Mouse (Mus musculus) right cerebral cortex, postnatal 36 days (tissue): ENCODE data around the gene Pknox2.
A peak's percentile ranks its signal among the peaks of the same experiment; 100 is the strongest.

Source experiments
- DNase-seq, 2 experiments: peaks; one replicate each; pipeline ENCODE4 v3.0.0; 2022; ENCODE audit warnings: low spot score in 2 of 2, mixed read lengths in 1 of 2

Gene Pknox2

DNA sequence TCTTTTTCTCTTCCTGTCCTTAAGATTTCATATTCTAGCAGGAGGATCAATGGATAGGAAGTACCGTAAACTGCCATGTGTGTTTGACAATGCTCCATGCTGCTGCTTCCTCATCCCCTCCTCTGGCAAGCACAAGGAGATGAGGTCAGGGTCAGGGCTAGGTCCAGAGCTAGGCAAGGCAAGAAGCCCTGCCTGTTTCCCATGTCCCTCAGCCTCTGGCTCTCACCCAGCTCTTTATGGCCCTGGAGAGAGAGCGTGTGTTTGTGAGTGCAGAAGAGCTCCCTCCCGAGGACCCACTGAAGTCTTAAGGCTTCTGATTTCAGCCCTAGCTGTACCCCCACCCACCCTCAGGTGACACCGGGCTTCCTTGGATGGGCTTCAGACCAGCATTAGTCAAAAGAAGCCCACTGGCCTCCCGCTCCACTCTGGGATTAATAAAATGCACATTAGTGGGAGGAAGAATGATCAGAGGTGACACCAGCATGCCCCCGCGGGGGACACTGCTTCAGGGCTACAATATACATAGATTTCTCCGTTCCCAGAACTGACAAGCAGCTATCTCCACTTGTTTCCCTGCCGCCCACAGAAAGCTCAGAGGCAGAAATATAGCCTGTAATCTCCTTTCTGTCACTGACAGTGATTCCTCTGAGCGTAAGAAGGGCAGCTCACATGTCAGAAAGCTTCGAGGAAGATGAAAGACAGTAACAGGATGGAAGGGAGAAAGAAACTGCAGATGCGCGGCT lies 156.4 kb downstream of the Pknox2 start:
- DNase-seq: no peak

DNA sequence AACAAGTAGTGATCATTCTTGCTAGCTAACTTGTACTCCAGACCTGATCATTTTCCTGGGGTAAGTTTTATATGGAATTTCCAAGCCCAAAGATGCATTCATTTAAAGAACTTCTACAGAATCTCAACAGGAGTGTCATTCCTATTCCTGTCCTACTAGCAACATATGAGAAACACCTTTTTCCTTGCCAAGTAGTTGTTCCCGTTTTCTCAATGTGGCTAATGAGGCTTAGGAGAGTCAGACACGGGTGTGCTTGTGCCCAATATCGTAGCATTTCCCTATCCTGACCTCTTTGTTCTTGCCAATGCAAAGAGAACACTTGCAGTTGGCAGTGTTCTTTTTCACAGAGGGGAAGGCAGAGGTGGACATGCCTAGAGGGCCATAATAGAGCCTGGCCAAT lies 157.2 kb downstream of the Pknox2 start:
- no peak for DNase-seq

DNA sequence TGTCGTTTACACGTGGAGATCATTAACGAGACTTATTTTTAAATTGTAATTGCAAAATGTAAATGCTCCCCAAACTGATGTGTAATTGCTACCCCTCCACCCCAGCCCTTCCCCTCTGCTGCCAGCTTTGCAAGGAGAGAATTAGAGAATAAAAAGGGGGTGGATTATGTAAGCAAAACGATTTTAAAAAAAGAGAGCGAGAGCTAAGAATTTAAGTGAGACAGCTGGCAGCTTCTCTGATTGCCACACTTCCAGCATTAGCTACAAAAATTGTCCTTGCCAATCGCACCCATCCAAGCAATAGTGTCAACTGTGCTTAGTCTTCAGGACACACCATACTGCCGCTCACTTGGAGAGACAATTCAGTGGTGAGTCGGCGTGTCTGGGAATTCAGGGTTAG lies 162.0 kb downstream of the Pknox2 start:
- peak in 1 of 2 experiments; percentile 80 for DNase-seq

DNA sequence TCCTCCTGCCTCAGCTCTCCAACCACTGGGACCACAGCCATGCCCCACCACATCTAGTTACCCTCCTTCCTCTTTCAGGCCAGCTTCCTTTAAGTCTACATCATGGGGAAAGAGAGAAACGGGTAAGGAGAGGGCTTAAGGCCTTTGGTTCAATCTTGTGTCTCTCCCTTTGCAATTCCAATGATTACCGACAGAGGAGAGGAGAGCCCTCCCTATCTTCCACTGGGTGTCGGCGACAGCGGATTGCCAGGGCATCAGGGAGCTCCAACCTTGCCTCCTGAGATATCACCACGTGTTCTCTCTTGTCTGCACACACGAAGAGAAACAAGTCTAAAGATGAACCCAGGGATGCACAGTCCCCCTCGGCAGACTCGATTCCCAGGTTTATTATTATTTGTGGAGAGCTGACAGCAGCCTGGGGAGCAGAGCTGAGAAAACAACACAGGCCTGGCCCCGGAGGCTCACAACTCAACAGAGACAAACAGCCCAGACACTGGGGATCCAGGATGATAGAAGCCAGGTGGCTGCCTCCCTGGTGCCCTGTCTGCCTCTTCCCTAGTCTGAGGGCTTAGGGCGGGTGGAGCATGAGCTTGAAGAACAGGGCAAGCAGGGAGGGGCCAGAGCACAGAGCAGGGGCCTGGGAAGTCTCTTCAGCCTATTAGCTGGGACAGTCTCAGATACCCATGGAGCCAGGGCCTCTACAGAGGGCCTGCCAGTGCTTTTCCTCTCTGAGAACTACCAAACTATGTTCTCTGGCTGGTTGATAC lies 170.4 kb downstream of the Pknox2 start:
- DNase-seq: no peak

- no peak for DNase-seq
Observed at GRCm38 (mm10) chr9:36973486-36974227, 173.6 kb downstream of the Pknox2 start.

DNA sequence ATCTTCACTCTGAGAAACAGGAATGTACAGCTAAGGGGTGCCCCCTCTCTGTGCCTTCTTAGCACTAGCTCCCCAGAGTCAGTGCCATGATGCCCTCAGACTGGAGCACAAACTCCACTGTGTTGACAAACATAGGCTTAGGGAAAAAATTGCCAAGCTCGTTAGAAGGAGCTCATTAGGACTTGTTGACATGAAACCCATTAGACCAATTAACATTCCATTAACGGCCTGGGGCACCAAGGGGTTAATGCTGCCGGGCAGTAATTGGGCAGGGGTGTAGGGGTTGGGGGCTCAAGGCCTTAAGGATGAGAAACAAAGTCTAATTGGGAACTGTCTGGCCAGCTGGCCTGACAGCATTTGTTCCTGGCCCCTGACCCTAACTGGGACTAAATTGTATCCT lies 175.1 kb downstream of the Pknox2 start:
- DNase-seq: no peak

- DNase-seq: no peak
Observed at GRCm38 (mm10) chr9:36971066-36971465, 176.1 kb downstream of the Pknox2 start.

GRCm38 (mm10) chr9:36970651-36971050 lies 176.6 kb downstream of the Pknox2 start:
- DNase-seq: peak; percentile 81 to 82

GRCm38 (mm10) chr9:36969131-36969530 lies 178.1 kb downstream of the Pknox2 start:
- DNase-seq: no peak

DNA sequence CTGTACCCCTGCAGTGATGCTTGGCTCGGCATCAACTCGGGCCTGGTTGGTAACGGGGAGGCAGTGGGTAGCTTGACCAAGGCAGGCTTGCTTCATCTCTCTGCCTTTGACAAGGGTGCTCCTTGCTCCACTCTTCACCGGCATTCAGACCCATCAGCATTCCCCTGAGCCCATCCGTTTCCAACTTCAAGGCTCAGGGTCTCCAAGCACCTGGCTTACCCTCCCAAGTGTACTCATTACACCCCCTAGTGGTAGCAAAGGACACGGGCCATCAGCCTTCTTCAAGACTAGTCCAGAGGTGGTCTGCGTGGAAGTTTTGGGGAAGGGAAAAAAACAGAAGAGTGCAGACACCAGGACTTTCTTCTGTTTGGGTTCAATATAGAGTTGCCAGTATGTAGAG lies 178.5 kb downstream of the Pknox2 start:
- no peak for DNase-seq

- no peak for DNase-seq
Observed at GRCm38 (mm10) chr9:36968236-36968635, 179.0 kb downstream of the Pknox2 start.

GRCm38 (mm10) chr9:36965720-36966119 lies 181.5 kb downstream of the Pknox2 start:
- DNase-seq: no peak

- no peak for DNase-seq
Observed at GRCm38 (mm10) chr9:36964230-36964629, 183.0 kb downstream of the Pknox2 start.

GRCm38 (mm10) chr9:36963512-36963911 lies 183.7 kb downstream of the Pknox2 start:
- DNase-seq: no peak

- DNase-seq: no peak
Observed at GRCm38 (mm10) chr9:36961874-36962273, 185.3 kb downstream of the Pknox2 start.

GRCm38 (mm10) chr9:36961153-36961552 lies 186.1 kb downstream of the Pknox2 start:
- DNase-seq: no peak

DNA sequence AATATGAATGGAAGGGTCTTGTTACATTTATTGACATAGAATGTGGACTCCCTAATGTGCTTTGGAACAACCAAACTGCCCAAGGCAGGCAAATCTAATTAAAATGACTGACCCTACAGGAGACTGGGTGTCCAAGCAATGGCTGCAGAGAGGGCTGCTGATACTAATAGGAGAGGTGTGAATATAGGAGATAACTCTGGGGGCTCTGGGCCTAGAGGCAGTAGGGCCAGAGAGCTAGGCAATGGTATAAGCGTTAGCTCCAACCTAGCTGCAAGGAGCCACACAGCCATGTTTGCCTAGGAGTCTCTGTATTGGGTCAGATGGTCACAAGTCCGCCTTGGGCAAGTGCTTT lies 196.1 kb downstream of the Pknox2 start:
- DNase-seq: no peak

DNA sequence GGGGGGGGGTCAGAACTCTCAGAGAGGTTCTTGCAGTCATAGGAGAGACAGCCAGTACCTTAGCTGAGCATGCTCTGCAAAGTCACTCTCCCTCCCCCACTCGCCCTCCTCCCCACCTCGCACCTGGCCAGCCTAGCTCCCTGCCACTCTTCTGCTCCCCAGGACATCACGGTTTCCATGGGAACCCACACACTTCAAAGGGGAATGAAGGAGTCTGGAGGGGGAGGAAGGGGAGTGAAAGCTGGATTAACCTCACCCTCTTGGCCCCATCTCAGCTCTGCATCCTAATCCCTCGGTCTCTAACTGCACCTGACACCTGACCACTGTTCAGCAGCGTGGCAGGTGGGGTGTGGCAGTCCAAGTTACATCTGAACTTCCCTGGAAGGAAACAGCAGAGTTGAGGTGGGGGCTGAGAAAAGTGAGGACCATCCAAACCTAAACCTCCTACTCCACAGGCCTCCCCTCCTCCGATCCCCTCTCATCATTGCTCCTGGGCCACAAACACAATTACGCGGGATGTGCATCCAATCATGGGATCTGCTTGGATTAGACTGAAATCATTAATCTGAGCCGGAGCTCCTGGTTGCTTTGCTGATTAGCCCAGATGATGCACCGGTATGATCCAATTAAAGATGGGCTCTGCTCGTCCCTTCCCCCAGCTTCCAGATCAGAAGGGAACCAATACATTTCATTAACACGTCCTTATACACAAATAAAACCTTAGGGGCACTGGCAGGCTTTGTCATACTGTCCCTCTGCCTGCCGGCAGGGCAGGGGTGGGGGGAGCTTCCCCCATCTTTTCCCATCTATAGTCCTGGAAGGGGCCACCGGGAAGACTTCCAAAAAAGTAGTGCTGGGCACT lies 196.7 kb downstream of the Pknox2 start:
- no peak for DNase-seq

GRCm38 (mm10) chr9:36948181-36948580 lies 199.0 kb downstream of the Pknox2 start:
- no peak for DNase-seq

- DNase-seq: no peak
Observed at GRCm38 (mm10) chr9:36947056-36947694, 200.0 kb downstream of the Pknox2 start.

GRCm38 (mm10) chr9:36944843-36945242 lies 202.4 kb downstream of the Pknox2 start:
- DNase-seq: peak; percentile 87 to 94
